ENCODE assay signal across 24 mouse cellular contexts in genomic region chr6:97120922-97121321, GRCm38 (mm10).
"Had no signal": no experiment of that assay in that cellular context is flagged by ENCODE, and none has a peak within 500 bp of the region (broad histone marks: within the 10 kb centered on the region; RNA-seq: fewer than 3 reads in every experiment).

No protein-coding gene starts in this region.

- H3K27ac ChIP-seq: gastrocnemius, adult 2 months; heart, embryonic 10.5 days; hindbrain, embryonic 10.5 days; hindbrain, embryonic 12.5 days; intestine, embryonic 15.5 days; layer of hippocampus, adult 2 months; left cerebral cortex, adult 2 months; limb, embryonic 10.5 days; limb, embryonic 12.5 days had no signal

- ATAC-seq: forebrain, embryonic 16.5 days; hindbrain, embryonic 16.5 days; inflammation-experienced regulatory T-cells, adult 6 months; intestine, embryonic 15.5 days; intestine, postnatal 0 days had no signal

- H3K36me3 ChIP-seq: hindbrain, embryonic 12.5 days; intestine, embryonic 15.5 days had no signal

- H3K4me1 ChIP-seq: heart, embryonic 10.5 days; hindbrain, embryonic 10.5 days; hindbrain, embryonic 12.5 days; limb, embryonic 10.5 days; limb, embryonic 12.5 days had no signal

- H3K9me3 ChIP-seq: heart, embryonic 10.5 days; heart, embryonic 12.5 days; hindbrain, embryonic 10.5 days; hindbrain, embryonic 12.5 days; intestine, embryonic 15.5 days; limb, embryonic 10.5 days; limb, embryonic 12.5 days had no signal

- H3K9ac ChIP-seq: heart, embryonic 12.5 days; hindbrain, embryonic 12.5 days; intestine, embryonic 15.5 days; limb, embryonic 12.5 days had no signal

- H3K4me3 ChIP-seq: gastrocnemius, adult 2 months; heart, embryonic 10.5 days; heart, embryonic 12.5 days; hindbrain, embryonic 10.5 days; hindbrain, embryonic 12.5 days; intestine, embryonic 15.5 days; layer of hippocampus, adult 2 months; left cerebral cortex, adult 2 months; limb, embryonic 10.5 days; limb, embryonic 12.5 days had no signal

- H3K27me3 ChIP-seq: heart, embryonic 12.5 days; hindbrain, embryonic 12.5 days; intestine, embryonic 15.5 days; limb, embryonic 12.5 days had no signal

- DNase-seq: gastrocnemius, adult 2 months; gastrocnemius, postnatal 10 days; gastrocnemius, postnatal 25 days; heart, postnatal 10 days; heart, postnatal 4 days; kidney, adult 18-20 months; kidney, adult 8-10 months; kidney, postnatal 10 days; kidney, postnatal 25 days; kidney, postnatal 4 days; liver had no signal

- H3K4me2 ChIP-seq: heart, embryonic 12.5 days; hindbrain, embryonic 12.5 days; intestine, embryonic 15.5 days; limb, embryonic 12.5 days had no signal
